Mouse (Mus musculus) urinary bladder, postnatal 0 days (tissue): ENCODE data around the gene Cplane1. TPM values are rescaled to one million over a fixed set of nuclear protein-coding genes. Genes with fewer than 3 reads are reported as not detected.

Experiments
- polyA plus RNA-seq: library from polyadenylated mRNA; unstranded; fragments of >200 nt; fragmentation: Nextera tagmentation; extraction: Ambion mirVana; gene quantifications from 2 replicates; pipeline ENCODE4 v1.2.1, GENCODE M21; 2015

Cplane1 gene
- 2.9 TPM in 2 replicates for polyA plus RNA-seq

DNA sequence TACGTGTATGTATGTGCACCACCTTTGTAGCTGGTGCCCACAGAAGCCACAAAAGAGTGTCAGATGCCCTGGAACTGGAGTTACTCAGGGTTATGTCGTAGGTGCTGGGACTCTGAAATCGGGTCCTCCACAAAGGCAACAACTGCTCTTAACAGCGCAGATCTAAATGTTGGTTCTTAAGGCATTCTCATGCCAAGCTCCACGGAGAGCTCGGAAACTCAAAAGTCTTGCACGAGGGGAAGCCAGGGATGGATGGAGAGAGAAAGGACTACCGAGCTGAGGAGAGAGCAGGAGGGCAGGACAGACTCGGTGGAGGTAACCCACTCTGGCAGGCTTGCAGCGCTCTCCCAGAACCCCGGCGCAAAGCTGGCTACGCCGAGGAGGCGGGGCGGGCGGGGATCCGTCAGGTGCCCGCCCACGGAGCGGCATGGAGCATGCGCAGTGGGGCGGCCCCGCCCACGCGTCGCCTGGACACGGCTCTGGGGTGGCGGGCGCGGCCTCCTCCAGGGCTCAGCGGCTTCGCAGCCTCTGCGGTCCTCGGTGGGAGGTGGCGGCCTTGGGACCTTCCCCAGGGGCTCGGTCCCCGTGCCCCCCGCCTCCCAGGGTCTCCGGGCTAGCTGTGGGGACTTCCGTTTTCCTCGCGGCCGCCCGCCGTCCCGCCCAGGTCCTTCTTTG, at the start of gene Cplane1:
Gene Cplane1 (plus strand): TSS at position 516 of the 675 bp plus-strand sequence.

Other genes starting within 250 kb of the Cplane1 start
- 25.5 and 27.5 TPM in 2 replicates for gene Wdr70, start 69.9 kb upstream of the Cplane1 start, polyA plus RNA-seq
- 4.7 and 5.4 TPM in 2 replicates for gene Nup155, start 59.8 kb upstream of the Cplane1 start, polyA plus RNA-seq